Mouse (Mus musculus) stomach, postnatal 0 days (tissue): ENCODE results near the gene Mob3b.

Source experiments
- CTCF ChIP-seq: IDR thresholded peaks from 2 replicates; pipeline ENCODE4 v1.5.1; 2016; ENCODE audit warnings: antibody characterized with exemption, low read depth, mild to moderate bottlenecking, moderate library complexity
- EP300 ChIP-seq: optimal IDR thresholded peaks from 2 replicates; pipeline ENCODE3; 2016; ENCODE audit warnings: antibody characterized with exemption

DNA sequence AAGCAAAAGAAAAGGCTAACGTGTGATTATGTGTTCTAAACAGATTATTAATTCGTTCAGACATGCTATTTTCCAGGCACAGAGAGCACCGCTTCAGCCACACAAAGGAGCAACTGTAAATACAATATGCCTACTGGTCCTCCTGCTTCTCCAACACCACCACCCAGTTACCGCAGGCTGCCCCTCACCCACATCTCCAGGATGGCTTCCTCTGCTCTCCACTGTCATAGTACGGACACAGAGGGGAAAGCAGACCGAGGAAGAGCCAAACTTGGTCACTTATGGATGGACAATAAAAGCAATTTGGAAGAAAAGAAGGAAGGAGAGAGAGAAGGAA lies 163.7 kb downstream of the Mob3b start:
- TF ChIP-seq CTCF (no peak), EP300 (no peak)
